Mouse (Mus musculus) G1E (cell line): ENCODE measurements around the gene Evc.

ENCODE experiments used
- CTCF ChIP-seq: IDR thresholded peaks from 2 replicates; pipeline ENCODE4 v1.5.1; 2012; ENCODE audit warnings: low read depth, low read length, inconsistent platforms, mixed read lengths
- GATA1 ChIP-seq: IDR thresholded peaks from 2 replicates; pipeline ENCODE4 v1.6.1; 2012; ENCODE audit warnings: borderline replicate concordance, low read length, inconsistent platforms, mixed read lengths
- GATA2 ChIP-seq: IDR thresholded peaks from 2 replicates; pipeline ENCODE4 v1.6.1; 2012; ENCODE audit warnings: low read depth, low read length, inconsistent platforms, borderline replicate concordance
- TAL1 ChIP-seq: conservative IDR thresholded peaks from 2 replicates; pipeline ENCODE4 v1.6.1; 2012; ENCODE audit warnings: low read depth, low read length, inconsistent platforms, mixed read lengths

DNA sequence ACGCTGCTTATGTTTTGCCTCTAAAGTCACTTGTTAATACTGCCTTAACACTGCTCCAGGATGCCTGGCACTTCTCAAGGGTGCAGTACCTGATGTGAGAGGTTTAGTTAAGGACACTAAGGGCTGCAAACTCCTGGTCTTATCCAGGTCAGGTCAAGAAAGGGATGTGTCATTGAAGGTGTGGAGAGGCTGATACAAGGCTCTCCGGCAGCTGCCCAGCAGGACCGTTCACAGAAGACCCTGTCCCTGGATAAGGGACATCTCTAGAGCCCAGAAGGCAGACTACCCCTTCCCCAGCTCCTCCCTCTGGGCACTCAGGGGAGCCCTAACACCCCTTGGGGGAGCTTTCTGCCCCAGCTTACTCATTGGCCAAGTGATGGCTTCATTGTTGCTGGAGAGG is 1.0 kb upstream of the Evc start:
- TF ChIP-seq CTCF (no peak), GATA1 (no peak), TAL1 (no peak), GATA2 (no peak)
